Mouse (Mus musculus): ENCODE measurements around the gene Klk1.
A peak's percentile ranks its signal among the peaks of the same experiment; 100 is the strongest.
"Not testable (repeated sequence)": the region's sequence is repeated elsewhere in the genome, so short reads cannot be mapped to it uniquely, and the experiment has no call there.

Klk1 gene

GRCm38 (mm10) chr7:44225076-44225475 is at the start of gene Klk1:
Gene Klk1, plus strand, starts transcription at chr7:44225360.
- DNase-seq = no peak

DNA sequence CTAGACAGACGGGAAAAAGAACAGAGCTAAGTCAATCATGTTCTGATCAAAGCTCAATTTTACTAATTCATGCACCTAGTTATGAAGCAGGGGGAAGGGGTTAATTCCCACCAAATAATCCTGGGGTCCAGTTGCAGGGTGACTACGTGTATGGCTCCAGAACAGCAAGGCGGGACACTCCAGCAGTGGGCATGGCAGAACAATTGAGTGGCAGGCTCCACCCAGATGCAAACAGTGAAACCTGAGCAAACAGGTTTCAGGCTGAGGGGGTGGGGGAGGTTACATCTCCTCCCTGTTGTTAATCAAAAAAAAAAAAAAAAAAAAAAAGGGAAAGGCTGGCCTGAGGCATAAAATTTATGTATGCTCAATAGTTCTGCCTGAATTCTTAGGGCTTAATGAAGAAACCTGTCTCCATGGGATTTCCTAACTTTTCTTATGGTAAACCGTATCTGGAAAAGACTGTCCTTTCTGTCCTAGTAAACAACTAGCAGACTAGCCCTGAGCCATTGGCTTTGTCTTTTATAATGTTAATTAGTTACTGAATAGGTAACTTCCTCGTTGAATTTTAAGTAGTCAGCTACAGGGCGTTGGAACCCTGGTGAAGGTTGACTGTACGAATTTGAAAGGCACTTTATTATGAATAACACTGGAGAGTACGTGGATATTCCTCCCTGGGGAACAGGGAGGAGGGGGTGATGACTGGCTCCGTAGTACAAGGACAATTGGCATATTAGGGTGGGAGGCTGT is 45.7 kb upstream of the Klk1 start:
- peak; percentile 10 to 42 for DNase-seq

- peak in 1 of 2 experiments; percentile 10 for DNase-seq
Measured at GRCm38 (mm10) chr7:44186516-44186915, 38.6 kb upstream of the Klk1 start.

GRCm38 (mm10) chr7:44187936-44188335 is 37.2 kb upstream of the Klk1 start, which contains the start of gene Klk1b24:
Gene Klk1b24, plus strand, starts transcription at chr7:44188236.
- not testable (repeated sequence) for DNase-seq

DNA sequence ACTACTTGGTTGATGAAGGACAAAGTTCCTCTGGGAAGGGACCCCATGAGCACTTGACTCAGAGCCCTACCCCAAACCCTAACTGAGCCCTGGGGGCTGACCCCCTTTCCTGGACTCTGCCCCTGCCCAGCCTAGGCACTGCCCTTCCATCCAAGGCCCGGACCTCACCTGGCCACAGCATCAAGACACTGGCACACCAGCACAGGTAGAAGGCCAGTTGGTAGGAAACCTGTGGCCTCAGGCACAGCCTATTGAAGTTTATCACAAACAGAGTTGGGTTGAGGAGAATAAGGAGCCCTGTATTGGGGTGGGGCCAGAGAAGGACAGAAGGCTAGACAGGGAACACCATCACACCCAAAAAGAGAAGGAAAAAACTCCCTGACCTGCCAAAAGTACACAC is 31.7 kb upstream of the Klk1 start:
- not testable (repeated sequence) for DNase-seq

- no peak for DNase-seq
Measured at GRCm38 (mm10) chr7:44197891-44198290, 27.3 kb upstream of the Klk1 start, which contains the start of gene Klk1b3. Gene Klk1b3, plus strand, starts transcription at chr7:44198191.

DNA sequence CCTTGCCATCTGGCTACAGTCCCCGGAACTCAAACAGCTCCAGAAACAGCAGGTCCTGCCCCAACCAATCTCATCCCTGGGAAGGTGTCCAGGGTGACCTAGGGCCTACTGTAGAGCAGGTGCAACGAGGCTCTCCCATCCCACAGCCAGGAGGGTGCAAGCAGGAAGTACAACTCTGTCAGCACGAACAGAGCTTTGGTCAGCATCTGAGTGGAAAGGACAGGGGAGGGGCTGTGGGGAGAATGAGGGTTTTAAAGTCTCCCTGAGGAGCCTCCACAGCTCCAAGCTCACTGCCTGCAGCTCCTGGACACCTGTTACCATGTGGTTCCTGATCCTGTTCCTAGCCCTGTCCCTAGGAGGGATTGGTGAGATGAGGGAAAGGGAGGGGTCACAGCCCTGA is 18.0 kb upstream of the Klk1 start, which contains the start of gene Klk1b4:
TSS of gene Klk1b4 (plus strand) at position 301 of the 400 bp plus-strand sequence.
- DNase-seq = not testable (repeated sequence)

DNA sequence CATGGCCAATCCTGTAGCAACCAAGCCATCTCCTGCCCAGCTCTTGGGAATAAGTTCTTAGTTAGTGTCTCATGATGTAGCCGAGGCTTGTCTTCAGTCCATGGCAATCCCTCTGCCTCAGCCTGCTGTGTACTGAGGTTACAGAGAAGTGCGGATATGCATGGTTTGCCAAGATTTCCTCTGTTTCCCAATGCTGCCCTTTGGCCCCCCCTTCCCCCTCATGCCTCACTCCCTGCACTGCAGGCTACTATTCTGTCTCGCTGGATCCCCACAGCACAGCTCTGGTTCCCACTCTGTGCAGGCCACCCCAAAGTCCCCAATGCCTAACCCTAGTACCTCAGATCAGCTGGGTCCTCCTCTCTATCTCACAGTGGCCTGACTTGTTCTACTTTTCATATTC is 16.9 kb upstream of the Klk1 start:
- DNase-seq = no peak

DNA sequence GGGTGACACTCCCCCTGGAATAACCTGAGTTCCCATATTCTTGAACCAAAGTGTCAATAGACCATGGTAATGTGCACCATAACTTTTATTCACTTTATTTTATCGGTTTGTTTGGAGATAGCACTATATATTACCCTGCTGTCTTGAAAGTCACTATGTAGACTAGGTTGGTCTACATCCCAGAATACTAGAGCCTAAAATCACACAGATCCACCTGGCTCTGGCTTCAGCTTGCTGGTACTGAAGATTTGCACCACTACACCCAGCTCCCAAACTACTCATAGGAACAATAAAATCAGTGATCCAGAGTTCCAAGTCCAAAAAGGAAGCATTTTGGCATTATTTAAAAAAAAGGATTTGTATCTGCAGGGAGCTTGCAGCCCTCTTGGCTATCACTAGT is 9.5 kb upstream of the Klk1 start, which contains the start of gene Klk1b5:
TSS of gene Klk1b5 (plus strand) at position 301 of the 400 bp plus-strand sequence.
- DNase-seq = no peak

DNA sequence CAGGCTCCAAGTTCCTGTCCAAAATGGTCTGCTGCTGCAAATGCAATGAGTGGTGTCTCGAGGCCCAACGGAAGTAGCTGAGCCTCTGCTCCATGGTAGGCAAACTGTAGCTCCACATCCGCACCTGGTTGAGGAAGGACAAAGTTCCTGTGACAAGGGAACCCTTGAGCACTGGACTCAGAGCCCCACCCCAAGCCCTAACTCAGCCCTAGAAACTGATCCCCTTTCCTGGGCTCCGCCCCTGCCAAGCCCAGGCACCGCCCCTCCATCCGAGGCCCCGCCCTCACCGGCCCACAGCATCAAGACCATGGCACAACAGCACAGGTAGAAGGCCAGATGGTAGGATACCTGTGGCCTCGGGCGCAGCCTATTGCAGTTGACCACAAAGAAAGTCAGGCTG is 3.6 kb upstream of the Klk1 start:
- DNase-seq = not testable (repeated sequence)

DNA sequence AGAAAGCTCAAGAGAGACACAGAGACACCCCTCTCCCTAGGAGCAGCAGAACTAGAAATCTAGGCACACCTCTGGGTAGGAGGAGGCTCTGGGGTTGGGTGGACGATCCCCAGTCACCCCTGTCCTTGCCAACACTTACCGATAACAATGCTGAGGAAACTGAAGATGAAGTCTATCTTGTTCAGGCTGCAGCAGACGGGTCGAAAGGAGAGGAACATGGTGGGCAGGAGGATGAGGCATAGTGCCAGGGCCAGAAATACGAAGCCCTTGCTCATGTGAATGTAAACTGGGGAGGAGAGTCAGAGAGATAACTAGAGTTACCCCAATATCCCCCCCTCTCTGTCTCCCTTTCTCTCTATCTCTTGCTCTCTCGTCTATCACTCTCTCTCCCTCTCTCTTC is 2.8 kb upstream of the Klk1 start:
- not testable (repeated sequence) for DNase-seq

GRCm38 (mm10) chr7:44235909-44236308 is 10.7 kb downstream of the Klk1 start, which contains the start of gene Gm36864:
Gene Gm36864, plus strand, starts transcription at chr7:44236177.
- DNase-seq = no peak

DNA sequence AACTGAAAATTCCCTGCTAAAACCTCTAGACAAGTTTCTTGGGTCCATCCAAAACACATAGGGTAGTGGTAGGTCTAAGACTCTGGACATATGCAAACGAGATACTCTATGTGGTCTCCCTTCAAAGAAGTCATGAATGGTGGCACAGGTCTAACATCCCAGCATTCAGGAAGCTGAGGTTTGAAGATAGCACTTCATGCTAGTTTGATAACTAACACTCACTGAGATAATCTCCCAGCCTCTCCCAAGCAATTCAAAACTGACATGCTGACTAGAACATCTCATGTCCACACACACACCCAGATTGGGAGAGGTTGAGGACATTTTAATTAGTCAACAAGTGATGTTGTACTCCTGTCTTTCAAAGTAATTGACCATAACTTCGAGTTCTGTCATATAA is 14.8 kb downstream of the Klk1 start:
- DNase-seq = no peak

DNA sequence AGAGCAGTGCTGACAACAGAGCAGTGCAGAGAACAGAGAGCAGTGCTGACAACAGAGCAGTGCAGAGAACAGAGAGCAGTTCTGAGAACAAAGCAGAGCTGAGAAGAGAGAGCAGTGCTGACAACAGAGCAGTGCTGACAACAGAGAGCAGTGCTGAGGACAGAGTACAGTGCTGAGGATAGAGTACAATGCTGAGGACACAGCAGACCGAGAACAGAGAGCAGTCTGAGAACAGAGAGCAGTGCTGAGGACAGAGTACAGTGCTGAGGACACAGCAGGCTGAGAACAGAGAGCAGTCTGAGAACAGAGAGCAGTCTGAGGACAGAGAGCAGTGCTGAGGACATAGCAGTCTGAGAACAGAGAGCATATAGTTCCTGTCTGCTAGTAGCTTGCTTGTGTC is 15.6 kb downstream of the Klk1 start:
- DNase-seq = no peak

DNA sequence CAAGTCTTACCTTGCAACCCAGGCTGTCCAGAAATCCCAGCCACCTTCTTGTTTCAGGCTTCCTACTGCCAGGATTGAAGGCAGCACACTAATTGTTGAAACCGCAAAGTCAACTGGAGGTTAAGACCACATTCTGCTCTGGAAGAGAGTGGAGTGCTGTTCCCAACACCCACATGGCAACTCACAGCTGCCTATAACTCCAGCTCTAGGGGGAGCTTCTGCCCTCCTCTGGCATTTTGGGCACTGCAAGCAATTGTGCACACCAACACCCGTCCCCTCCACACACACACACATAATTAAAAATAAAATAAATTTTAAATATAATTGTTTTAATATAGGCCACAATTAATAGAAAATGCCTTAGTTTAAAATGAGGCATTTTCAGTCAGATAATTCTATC is 16.0 kb downstream of the Klk1 start:
- DNase-seq = no peak

DNA sequence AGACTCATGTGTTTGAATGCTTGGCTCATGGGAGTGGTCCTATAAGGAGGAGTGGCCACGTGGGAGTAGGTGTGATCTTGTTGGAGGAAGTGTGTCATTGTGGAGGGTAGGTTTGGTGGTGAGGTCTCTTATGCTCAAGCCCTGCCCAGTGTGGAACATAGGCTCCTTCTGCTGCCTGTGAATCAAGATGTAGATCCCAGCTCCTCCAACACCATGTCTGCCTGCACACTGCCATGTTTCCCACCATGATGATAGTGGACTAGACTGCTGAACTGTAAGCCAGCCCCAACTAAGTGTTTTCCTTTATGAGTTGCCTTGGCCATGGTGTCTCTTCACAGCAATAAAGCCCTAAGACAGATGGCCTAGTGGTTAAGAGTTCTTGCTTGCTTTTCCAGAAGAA is 18.9 kb downstream of the Klk1 start:
- DNase-seq = no peak

DNA sequence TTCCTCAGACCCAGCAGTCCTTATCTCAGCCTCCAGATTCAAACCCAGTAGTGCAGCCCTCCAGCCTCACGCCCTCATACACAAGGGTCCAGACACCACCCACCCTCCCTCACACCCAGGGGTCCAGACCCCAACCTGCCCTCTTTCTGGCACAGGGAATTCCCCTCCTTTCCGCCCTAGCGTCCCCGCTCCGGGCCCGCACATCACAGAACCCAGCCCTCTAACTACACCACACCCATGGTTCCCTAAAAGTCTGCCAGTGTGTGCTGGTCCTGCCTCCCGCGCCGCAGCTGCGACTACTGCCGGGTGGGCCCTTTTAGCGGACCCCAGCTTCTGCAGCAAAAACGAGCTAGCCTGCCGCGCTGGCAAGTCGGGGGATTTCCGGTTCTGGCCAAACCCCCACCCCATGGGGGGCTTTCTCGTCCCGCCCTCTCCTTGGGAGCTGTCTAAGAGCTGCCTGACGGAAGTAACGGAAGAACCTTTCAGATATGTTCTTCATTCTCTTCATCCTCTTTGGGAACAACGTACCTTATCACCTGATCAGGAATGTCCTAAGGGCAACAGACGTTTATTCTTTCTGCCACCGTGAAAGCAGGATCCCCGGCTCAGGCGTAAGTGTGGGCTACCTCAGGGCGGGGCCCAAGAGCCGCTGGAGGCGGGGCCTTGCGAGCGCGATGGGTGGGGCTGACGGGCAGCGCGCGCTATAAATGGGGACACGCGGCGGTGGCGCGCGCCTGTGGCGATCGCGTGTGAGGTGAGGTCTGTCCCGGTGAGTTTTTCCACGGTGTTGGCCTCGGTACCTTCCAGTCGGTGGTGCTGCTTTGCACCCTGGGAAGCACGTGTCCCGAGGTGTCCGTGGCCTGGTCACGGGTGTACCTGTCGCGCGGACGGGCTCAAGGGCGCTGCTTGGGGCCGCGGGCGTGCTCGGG is 21.2 kb downstream of the Klk1 start, which contains the start of the genes 1700028J19Rik and 2410002F23Rik:
TSS of gene 1700028J19Rik (minus strand) at position 641 of the 929 bp plus-strand sequence.
TSS of gene 2410002F23Rik (plus strand) at position 668 of the 929 bp plus-strand sequence.
- peak; percentile 93 to 95 for DNase-seq

DNA sequence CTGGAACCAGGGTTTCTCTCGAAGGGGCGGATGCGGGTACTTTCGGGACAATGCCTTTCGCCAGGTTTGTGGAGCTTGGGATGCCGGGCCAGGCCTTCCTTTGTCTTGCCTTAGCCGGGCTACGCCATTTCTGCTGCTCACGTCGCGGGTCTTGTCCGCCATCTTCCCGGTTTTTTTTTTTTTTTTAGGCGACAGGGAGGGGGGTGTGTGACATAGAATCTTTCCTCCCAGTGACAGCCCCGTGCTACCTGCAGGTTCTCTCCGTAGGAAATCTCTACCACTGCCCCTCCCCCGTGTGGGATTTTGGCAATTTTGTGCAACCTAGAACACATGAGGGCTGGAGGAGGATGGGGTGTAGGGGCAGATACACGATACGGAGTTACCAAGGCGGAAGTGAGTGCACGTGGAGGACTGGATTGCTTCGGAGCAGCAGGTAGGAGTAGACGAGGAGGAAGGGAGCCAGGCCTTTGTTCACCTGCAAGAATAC is 21.9 kb downstream of the Klk1 start:
- peak; percentile 65 to 81 for DNase-seq

GRCm38 (mm10) chr7:44247971-44248370 is 22.8 kb downstream of the Klk1 start:
- no peak for DNase-seq

DNA sequence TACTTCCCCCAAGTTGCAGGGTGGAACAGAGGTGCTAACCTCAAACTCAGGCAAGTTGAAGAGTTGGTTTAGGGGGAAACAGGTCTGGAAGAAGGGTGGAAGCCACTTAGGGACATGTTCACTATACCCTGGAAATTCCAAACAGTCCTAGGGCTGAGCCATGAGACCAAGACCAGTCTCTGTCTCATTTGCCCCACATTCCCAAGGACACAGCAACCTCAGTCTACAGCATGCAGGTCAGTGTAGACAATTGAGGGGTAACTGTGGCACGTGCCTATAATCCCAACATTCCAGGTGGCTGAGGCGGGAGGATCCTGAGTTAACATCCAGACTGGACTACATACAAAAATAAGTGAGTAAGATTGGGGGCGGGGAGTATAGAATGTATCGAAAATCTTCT is 24.1 kb downstream of the Klk1 start:
- no peak for DNase-seq

DNA sequence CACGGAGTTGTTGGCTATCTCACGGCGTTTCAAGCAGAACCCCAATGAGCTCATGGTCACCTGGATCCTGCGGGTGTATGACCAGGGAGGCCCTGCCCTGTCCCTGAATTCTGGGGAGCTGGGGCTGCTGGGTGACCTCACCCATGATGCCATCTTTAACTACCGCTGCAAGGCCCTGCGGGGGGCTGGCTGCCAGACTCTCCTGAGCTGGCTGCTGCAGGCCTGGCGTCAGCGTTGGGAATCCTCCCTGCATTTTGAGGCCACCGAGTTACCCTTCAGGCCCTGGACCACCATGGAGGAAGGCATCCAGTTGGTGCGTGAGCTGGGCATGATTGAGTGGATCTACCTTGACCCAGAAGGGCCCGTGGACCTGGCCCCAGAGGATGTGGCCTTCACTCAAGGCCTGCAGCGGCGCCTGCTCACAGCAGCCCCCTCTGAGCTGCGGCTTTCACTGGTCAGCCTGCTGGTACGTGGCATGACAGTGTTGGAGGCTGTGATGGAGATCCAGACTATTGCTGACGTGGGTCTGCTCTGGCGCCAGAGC is 25.6 kb downstream of the Klk1 start:
- DNase-seq = not testable (repeated sequence)

- DNase-seq = peak; percentile 19 to 26
Measured at GRCm38 (mm10) chr7:44253023-44253616, 28.0 kb downstream of the Klk1 start.
